Mouse (Mus musculus): Measurements from ENCODE around the gene Mical3.

GRCm38 (mm10) chr6:121106711-121107405 is 23.9 kb downstream of the Mical3 start:
- no peak for TF ChIP-seq POLR2A (IDR thresholded peaks at IDR 0.05; ENCODE audit: insufficient read depth, low read depth, low read length)
- no peak for TF ChIP-seq CTCF (IDR thresholded peaks at IDR 0.05)
